Mouse (Mus musculus): ENCODE results near the gene March4.

DNA sequence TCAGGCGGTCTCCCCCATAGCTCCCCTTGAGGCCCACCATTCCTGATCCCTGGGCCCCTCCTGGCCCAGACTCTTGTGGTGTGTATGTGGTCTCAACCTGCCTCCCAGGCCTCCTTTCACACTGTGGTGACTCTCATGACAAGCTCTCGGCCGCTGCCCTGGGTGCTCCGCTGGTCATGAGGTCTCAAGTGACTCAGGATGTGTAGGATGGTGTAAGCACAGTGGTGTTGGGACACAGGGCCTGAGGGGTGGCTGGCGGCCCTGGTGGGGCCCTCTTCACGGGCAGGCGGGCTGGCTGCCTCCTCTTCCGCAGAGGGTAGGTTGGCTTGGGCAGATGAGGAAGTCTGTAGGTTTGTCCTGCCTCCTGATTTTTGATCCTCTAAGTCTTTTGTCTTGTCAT lies 108.2 kb downstream of the March4 start:
- TF ChIP-seq CTCF (IDR thresholded peaks at IDR 0.05; ENCODE audit: low read depth, low read length) (no peak), POLR2A (IDR thresholded peaks at IDR 0.05; ENCODE audit: extremely low read depth, insufficient read depth, low read length) (no peak)
